Mouse (Mus musculus): ENCODE measurements around the gene Arhgap23. TPM values are rescaled to one million over a fixed set of nuclear protein-coding genes. Genes with fewer than 3 reads are reported as not detected.

The Arhgap23 gene
- total RNA-seq, 2 experiments from 2014 or later, result 6.5 to 7.1 TPM

- peak; percentile 81 for DNase-seq
Measured at GRCm38 (mm10) chr11:97434704-97435454, 19.5 kb downstream of the Arhgap23 start.

- DNase-seq, result no peak
Measured at GRCm38 (mm10) chr11:97435808-97436491, 20.6 kb downstream of the Arhgap23 start.

- peak; percentile 79 for DNase-seq
Measured at GRCm38 (mm10) chr11:97437745-97438144, 22.4 kb downstream of the Arhgap23 start.

- DNase-seq, result peak; percentile 50
Measured at GRCm38 (mm10) chr11:97438868-97439267, 23.5 kb downstream of the Arhgap23 start.

- DNase-seq, result peak; percentile 85
Measured at GRCm38 (mm10) chr11:97439935-97440334, 24.6 kb downstream of the Arhgap23 start.

- DNase-seq, result no peak
Measured at GRCm38 (mm10) chr11:97440441-97440881, 25.1 kb downstream of the Arhgap23 start.

GRCm38 (mm10) chr11:97441036-97441657 is 25.8 kb downstream of the Arhgap23 start:
- no peak for DNase-seq

- no peak for DNase-seq
Measured at GRCm38 (mm10) chr11:97441658-97442125, 26.4 kb downstream of the Arhgap23 start.

GRCm38 (mm10) chr11:97442891-97443675 is 27.8 kb downstream of the Arhgap23 start:
- DNase-seq, result no peak

GRCm38 (mm10) chr11:97445596-97445995 is 30.3 kb downstream of the Arhgap23 start:
- no peak for DNase-seq

GRCm38 (mm10) chr11:97445999-97446511 is 30.7 kb downstream of the Arhgap23 start:
- no peak for DNase-seq

- no peak for DNase-seq
Measured at GRCm38 (mm10) chr11:97447979-97448378, 32.6 kb downstream of the Arhgap23 start.

GRCm38 (mm10) chr11:97448611-97449394 is 33.5 kb downstream of the Arhgap23 start:
- DNase-seq, result no peak

- DNase-seq, result peak; percentile 88
Measured at GRCm38 (mm10) chr11:97449601-97450293, 34.4 kb downstream of the Arhgap23 start.

GRCm38 (mm10) chr11:97450305-97450922 is 35.1 kb downstream of the Arhgap23 start:
- DNase-seq, result peak; percentile 58

GRCm38 (mm10) chr11:97451625-97452024 is 36.3 kb downstream of the Arhgap23 start:
- DNase-seq, result no peak

- no peak for DNase-seq
Measured at GRCm38 (mm10) chr11:97457120-97457519, 41.8 kb downstream of the Arhgap23 start.

- no peak for DNase-seq
Measured at GRCm38 (mm10) chr11:97461307-97461820, 46.0 kb downstream of the Arhgap23 start.

GRCm38 (mm10) chr11:97462538-97462937 is 47.2 kb downstream of the Arhgap23 start:
- DNase-seq, result no peak

GRCm38 (mm10) chr11:97463166-97463565 is 47.8 kb downstream of the Arhgap23 start:
- DNase-seq, result no peak
